Mouse (Mus musculus): Measurements from ENCODE around the gene Lipe. TPM values are rescaled to one million over a fixed set of nuclear protein-coding genes. Genes with fewer than 3 reads are reported as not detected.

Gene Lipe
- polyA plus RNA-seq, 1 experiment from 2014 or later, result 10.3 TPM

- DNase-seq (ENCODE audit: low spot score) (no peak), ATAC-seq (ENCODE audit: low FRiP score, low TSS enrichment) (no peak)
- Histone ChIP-seq H3K36me3 (ENCODE audit: control insufficient read depth, insufficient read depth, low read length) (no peaks in the 10 kb centered on the region), H3K4me3 (ENCODE audit: low read depth, low read length) (no peak overlapping the region), H3K9me3 (ENCODE audit: control insufficient read depth, low read length) (no peaks in the 10 kb centered on the region), H3K9ac (ENCODE audit: low read length) (peak overlapping the region; percentile 8; the same call in 1 of the 2 replicates), H3K4me2 (replicated peaks; ENCODE audit: low read depth) (no peak overlapping the region), H3K27me3 (ENCODE audit: control insufficient read depth, insufficient read depth, low read length) (no peaks in the 10 kb centered on the region), H3K4me1 (replicated peaks; ENCODE audit: control insufficient read depth, insufficient read depth) (peaks cover 3% of the 10 kb centered on the region), H3K27ac (replicated peaks) (peak overlapping the region; percentile 80; the same call in 1 of the 2 replicates)
- no peak for TF ChIP-seq CTCF (IDR thresholded peaks at IDR 0.05; ENCODE audit: low read depth)
- TF ChIP-seq EP300 (optimal IDR thresholded peaks at IDR 0.05), result no peak
- WGBS, result 89% methylated on average over 14 of the region's 14 CpGs
These were observed 1.9 kb downstream of the Lipe start for GRCm38 (mm10) chr7:25396621-25397020.

DNA sequence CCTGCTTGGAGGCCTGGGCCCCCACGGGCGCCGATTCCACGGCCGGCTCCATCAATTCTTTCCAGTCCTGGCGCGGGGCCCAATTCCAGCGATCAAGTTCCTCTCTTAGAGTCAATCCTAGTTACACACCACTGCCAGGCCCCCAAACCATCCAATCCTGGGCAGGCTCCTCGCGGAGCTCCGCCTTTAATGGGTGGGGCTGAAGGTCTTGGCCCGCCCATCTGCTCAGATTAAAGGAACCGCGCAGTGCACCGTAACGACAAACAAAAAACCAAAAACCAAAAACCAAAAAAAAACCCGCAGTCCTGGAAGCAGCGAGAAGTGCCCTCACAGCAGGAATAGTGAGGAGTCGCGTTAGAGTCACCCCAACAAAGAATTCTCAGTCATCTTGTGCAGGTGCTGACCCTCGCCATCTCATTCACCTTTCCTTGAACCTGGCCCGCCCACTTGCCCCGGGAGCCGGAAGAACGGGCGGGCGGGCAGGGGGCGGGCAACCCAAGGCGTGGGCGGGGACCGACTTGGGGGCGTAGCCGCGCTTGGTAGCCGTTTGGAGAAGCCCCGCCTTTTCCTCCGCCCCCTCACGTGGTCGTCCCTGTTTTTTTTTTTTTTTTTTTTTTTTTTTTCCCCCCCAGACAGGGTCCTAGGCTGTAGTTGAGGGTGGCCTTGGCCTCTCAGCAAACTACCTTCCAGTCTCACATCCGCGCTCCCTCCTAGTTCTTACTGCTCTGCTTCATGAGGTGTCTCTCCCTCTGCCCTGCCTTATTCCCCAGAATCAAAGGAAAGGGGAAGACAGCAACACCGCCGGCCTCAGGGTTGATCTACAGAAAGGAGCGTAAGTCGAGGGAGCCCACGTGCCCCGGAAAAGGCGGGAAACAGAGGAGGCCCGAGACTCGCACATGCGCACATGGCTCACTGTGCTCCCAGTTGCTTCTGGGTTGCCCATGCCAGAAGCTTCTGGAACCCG, 2.7 kb downstream of the Lipe start:
- Histone ChIP-seq H3K27me3 (ENCODE audit: control insufficient read depth, insufficient read depth, low read length) (no peaks in the 10 kb centered on the region), H3K9ac (ENCODE audit: low read length) (peak overlapping the region; percentile 54), H3K4me2 (replicated peaks; ENCODE audit: low read depth) (peak overlapping the region; percentile 81), H3K9me3 (ENCODE audit: control insufficient read depth, low read length) (no peaks in the 10 kb centered on the region), H3K4me3 (ENCODE audit: low read depth, low read length) (peak overlapping the region; percentile 54), H3K27ac (replicated peaks) (peak overlapping the region; percentile 83), H3K36me3 (ENCODE audit: control insufficient read depth, insufficient read depth, low read length) (no peaks in the 10 kb centered on the region), H3K4me1 (replicated peaks; ENCODE audit: control insufficient read depth, insufficient read depth) (peaks cover 4% of the 10 kb centered on the region)
- peak; percentile 96 for DNase-seq (ENCODE audit: low spot score)
- TF ChIP-seq CTCF (IDR thresholded peaks at IDR 0.05; ENCODE audit: low read depth) (no peak), EP300 (optimal IDR thresholded peaks at IDR 0.05) (no peak)
- 5% methylated on average over 52 of the region's 52 CpGs for WGBS
- ATAC-seq (ENCODE audit: low FRiP score, low TSS enrichment), result peak; percentile 97

DNA sequence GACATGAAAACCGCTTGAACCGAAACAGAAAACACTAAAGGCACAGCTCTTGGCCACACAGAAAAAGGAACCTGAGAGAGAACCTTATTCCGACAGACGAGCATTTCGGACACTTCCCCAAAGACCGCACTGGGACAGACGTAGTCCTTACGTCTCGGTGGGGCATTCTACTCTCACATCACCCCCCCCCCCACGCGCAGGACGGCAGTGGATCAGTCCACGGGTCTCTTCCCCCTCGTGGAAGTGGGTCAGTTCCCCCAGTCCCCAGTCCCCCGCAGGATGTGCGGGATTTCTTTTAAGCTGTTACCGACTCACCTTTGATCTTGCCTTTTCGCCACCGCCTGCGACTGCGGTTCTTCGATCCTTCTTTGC, 3.3 kb downstream of the Lipe start:
- no peaks in the 10 kb centered on the region for H3K27me3 ChIP-seq (ENCODE audit: control insufficient read depth, insufficient read depth, low read length)
- peak overlapping the region; percentile 54 for H3K9ac ChIP-seq (ENCODE audit: low read length)
- peak overlapping the region; percentile 83 for H3K27ac ChIP-seq (replicated peaks)
- no peaks in the 10 kb centered on the region for H3K36me3 ChIP-seq (ENCODE audit: control insufficient read depth, insufficient read depth, low read length)
- peak overlapping the region; percentile 81 for H3K4me2 ChIP-seq (replicated peaks; ENCODE audit: low read depth)
- H3K9me3 ChIP-seq (ENCODE audit: control insufficient read depth, low read length), result no peaks in the 10 kb centered on the region
- DNase-seq (ENCODE audit: low spot score) (no peak), ATAC-seq (ENCODE audit: low FRiP score, low TSS enrichment) (no peak; the same call in 1 of the 2 replicates)
- H3K4me3 ChIP-seq (ENCODE audit: low read depth, low read length), result peak overlapping the region; percentile 54
- TF ChIP-seq CTCF (IDR thresholded peaks at IDR 0.05; ENCODE audit: low read depth) (no peak), EP300 (optimal IDR thresholded peaks at IDR 0.05) (no peak)
- under 1% methylated on average over 22 of the region's 22 CpGs for WGBS
- peaks cover 10% of the 10 kb centered on the region for H3K4me1 ChIP-seq (replicated peaks; ENCODE audit: control insufficient read depth, insufficient read depth)

DNA sequence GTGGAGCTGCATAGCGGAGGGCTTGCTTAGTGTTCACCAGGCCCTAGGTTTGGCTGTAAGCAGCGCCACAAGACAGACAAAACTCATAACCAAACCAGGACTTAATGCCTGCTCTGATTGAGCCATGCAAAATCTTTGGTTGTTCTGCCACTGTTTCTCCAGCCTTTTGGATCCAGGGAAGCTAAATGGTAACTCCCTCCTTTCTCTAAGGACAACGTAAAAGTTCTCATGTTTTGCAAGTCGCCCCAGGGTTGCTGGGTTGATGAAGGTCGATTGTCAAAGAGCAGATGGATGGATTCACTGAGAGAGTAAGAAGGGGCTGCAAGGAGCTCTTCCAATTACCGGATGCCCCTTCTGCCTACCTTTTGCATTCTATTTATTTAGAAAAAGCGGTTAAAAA, 3.8 kb downstream of the Lipe start:
- H3K9ac ChIP-seq (ENCODE audit: low read length), result peak overlapping the region; percentile 54
- no peak for TF ChIP-seq EP300 (optimal IDR thresholded peaks at IDR 0.05)
- TF ChIP-seq CTCF (IDR thresholded peaks at IDR 0.05; ENCODE audit: low read depth), result no peak
- H3K27me3 ChIP-seq (ENCODE audit: control insufficient read depth, insufficient read depth, low read length), result no peaks in the 10 kb centered on the region
- peak overlapping the region; percentile 83 for H3K27ac ChIP-seq (replicated peaks)
- peak overlapping the region; percentile 81 for H3K4me2 ChIP-seq (replicated peaks; ENCODE audit: low read depth)
- DNase-seq (ENCODE audit: low spot score) (no peak), ATAC-seq (ENCODE audit: low FRiP score, low TSS enrichment) (no peak)
- WGBS, result 11% methylated on average over 7 of the region's 7 CpGs
- H3K4me1 ChIP-seq (replicated peaks; ENCODE audit: control insufficient read depth, insufficient read depth), result peaks cover 12% of the 10 kb centered on the region
- H3K4me3 ChIP-seq (ENCODE audit: low read depth, low read length), result peak overlapping the region; percentile 54
- no peaks in the 10 kb centered on the region for H3K36me3 ChIP-seq (ENCODE audit: control insufficient read depth, insufficient read depth, low read length)
- H3K9me3 ChIP-seq (ENCODE audit: control insufficient read depth, low read length), result no peaks in the 10 kb centered on the region

DNA sequence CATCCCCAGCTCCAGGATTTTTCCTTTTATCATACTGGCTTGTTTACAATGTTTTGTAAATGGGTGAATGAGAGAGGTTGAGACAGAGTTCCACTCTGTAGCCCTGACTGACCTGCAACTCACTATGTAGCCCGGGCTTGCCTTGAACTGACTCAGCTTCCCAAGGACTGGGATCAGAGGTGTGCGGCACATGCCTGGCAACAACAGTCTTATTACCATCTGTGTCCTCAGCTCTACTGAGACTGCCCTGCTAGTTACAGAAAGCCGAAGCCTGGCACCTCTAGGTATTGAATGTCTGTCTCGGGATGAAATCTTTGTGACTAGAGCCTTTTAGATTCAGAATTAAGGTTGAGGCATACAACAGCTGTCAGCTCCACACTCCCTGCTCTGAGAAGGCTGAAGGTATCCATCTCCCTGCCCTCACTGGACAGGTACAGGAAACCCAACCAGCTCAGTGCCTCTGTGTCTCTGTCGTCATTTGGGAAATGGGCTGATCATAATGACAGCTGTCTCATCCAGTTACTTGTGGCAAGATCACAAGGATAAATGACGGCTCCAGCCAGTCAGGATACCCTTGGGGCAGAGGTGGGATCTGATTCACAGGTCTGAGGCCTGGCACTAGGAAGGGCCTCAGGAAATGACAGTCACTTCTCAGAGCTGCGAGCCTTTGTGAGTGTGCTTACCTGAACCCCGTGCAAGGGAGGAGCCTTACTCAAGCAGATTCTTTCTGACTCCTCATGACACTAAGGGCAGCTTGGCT, 4.9 kb downstream of the Lipe start:
- Histone ChIP-seq H3K9ac (ENCODE audit: low read length) (no peak overlapping the region), H3K36me3 (ENCODE audit: control insufficient read depth, insufficient read depth, low read length) (no peaks in the 10 kb centered on the region), H3K27me3 (ENCODE audit: control insufficient read depth, insufficient read depth, low read length) (no peaks in the 10 kb centered on the region), H3K4me2 (replicated peaks; ENCODE audit: low read depth) (peak overlapping the region; percentile 81; the same call in 1 of the 2 replicates), H3K4me1 (replicated peaks; ENCODE audit: control insufficient read depth, insufficient read depth) (peaks cover 12% of the 10 kb centered on the region), H3K9me3 (ENCODE audit: control insufficient read depth, low read length) (no peaks in the 10 kb centered on the region), H3K27ac (replicated peaks) (no peak overlapping the region), H3K4me3 (ENCODE audit: low read depth, low read length) (no peak overlapping the region)
- TF ChIP-seq EP300 (optimal IDR thresholded peaks at IDR 0.05) (no peak), CTCF (IDR thresholded peaks at IDR 0.05; ENCODE audit: low read depth) (no peak)
- DNase-seq (ENCODE audit: low spot score) (no peak), ATAC-seq (ENCODE audit: low FRiP score, low TSS enrichment) (no peak)
- WGBS, result 69% methylated on average over 8 of the region's 8 CpGs
